Comparison of ENCODE assay signal across 8 mouse cellular contexts in the genomic region with DNA sequence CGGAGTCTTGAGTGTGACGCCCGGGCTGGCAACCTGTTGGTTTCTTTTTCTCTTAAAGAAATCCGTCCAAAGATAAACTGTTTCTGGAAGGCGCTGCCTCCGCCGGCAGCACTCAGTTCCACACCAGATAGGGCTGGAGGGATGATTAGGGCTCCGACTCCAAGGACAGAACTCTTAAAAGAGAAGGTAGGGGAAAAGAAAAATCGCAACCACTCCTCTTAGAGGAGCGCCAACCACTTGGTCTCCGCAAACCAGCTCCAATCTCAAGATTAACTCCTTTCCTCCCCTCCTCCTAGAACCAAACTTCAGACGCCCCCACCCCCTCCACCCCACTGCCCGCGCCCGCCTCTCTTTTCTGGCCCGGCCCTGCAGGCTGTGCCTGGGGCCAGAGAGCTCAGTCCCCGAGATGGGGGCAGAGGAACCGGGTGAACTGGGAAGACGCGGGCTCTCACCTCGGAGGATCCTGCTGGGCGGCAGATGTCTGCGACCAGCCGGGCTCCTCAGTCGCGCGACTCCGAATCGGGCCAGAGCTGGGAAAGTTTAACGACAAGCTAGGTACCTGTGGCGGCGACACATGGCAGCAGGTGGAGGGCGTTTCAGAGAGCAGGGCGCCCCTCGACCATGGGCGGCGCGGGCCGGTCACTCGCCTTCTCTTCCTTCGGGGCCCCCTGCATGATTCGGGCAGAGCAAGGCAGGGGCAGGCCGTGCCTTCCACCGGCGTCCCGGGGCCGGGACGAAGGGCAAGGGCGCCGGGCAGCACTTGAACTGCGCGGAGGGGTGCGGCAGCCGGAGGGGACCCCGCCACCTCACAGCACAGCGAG. TPM values are rescaled to one million over a fixed set of nuclear protein-coding genes. Genes with fewer than 3 reads are reported as not detected.
A peak's percentile ranks its signal among the peaks of the same experiment; 100 is the strongest.
DNase-seq lines count a peak whose midpoint lies in the region; ATAC-seq lines count a peak whose summit lies in the region.

No protein-coding gene starts in this region.

- H3K4me3 ChIP-seq in forebrain, embryonic 12.5 days (replicated peaks): peak overlapping the region; percentile 62
- H3K4me3 ChIP-seq in intestine, embryonic 15.5 days (replicated peaks): peak overlapping the region; percentile 78
- H3K4me3 ChIP-seq in midbrain, embryonic 14.5 days (replicated peaks; ENCODE audit: low read depth, low read length): peak overlapping the region; percentile 55

- H3K27ac ChIP-seq in forebrain, embryonic 12.5 days: peak overlapping the region; percentile 61
- H3K27ac ChIP-seq in intestine, embryonic 15.5 days: peak overlapping the region; percentile 91
- no peak overlapping the region for H3K27ac ChIP-seq in midbrain, embryonic 14.5 days (replicated peaks; ENCODE audit: low read depth, low read length)

- no peaks in the 10 kb centered on the region for H3K36me3 ChIP-seq in forebrain, embryonic 12.5 days (replicated peaks)
- no peaks in the 10 kb centered on the region for H3K36me3 ChIP-seq in intestine, embryonic 15.5 days
- H3K36me3 ChIP-seq in midbrain, embryonic 14.5 days (ENCODE audit: control insufficient read depth, insufficient read depth, low read length): no peaks in the 10 kb centered on the region

- ATAC-seq in forebrain, embryonic 12.5 days (ENCODE audit: low FRiP score): peak; percentile 3; the same call in 1 of the 2 replicates
- peak; percentile 1; the same call in 1 of the 2 replicates for ATAC-seq in intestine, embryonic 15.5 days
- no peak; the same call in 1 of the 2 replicates for ATAC-seq in midbrain, embryonic 14.5 days (ENCODE audit: low FRiP score, low TSS enrichment)

- peak overlapping the region; percentile 68 for H3K9ac ChIP-seq in forebrain, embryonic 12.5 days
- peak overlapping the region; percentile 86 for H3K9ac ChIP-seq in intestine, embryonic 15.5 days
- H3K9ac ChIP-seq in midbrain, embryonic 14.5 days (replicated peaks; ENCODE audit: low read length): peak overlapping the region; percentile 42

- H3K4me2 ChIP-seq in forebrain, embryonic 12.5 days: peak overlapping the region; percentile 96
- H3K4me2 ChIP-seq in intestine, embryonic 15.5 days (replicated peaks): peak overlapping the region; percentile 95
- peak overlapping the region; percentile 97 for H3K4me2 ChIP-seq in midbrain, embryonic 14.5 days (ENCODE audit: low read length)

- peaks cover 64% of the 10 kb centered on the region for H3K4me1 ChIP-seq in forebrain, embryonic 12.5 days
- peaks cover 32% of the 10 kb centered on the region for H3K4me1 ChIP-seq in intestine, embryonic 15.5 days (replicated peaks)
- peaks cover 29% of the 10 kb centered on the region for H3K4me1 ChIP-seq in midbrain, embryonic 14.5 days (ENCODE audit: control insufficient read depth, insufficient read depth, low read length)

- peak; percentile 60 for DNase-seq in adrenal gland, postnatal 10 days
- DNase-seq in adrenal gland, adult 2 months: no peak
- peak; percentile 41 for DNase-seq in urinary bladder, postnatal 25 days (ENCODE audit: low spot score)
- DNase-seq in urinary bladder, postnatal 4 days (ENCODE audit: low spot score in 2 of 2): no peak
- DNase-seq in midbrain, embryonic 14.5 days: peak; percentile 42
- DNase-seq in thymus, postnatal 36 days: no peak

- peaks cover 73% of the 10 kb centered on the region for H3K27me3 ChIP-seq in forebrain, embryonic 12.5 days
- H3K27me3 ChIP-seq in intestine, embryonic 15.5 days (replicated peaks): 0 out of 2 replicates have a peak, but pooled peaks cover 3% of the 10 kb centered on the region
- H3K27me3 ChIP-seq in midbrain, embryonic 14.5 days (ENCODE audit: control insufficient read depth, insufficient read depth, low read length): peaks cover 65% of the 10 kb centered on the region

- under 1% methylated on average over 49 of the region's 56 CpGs for WGBS in forebrain, embryonic 12.5 days
- WGBS in intestine, embryonic 15.5 days: under 1% methylated on average over 56 of the region's 56 CpGs
- under 1% methylated on average over 56 of the region's 56 CpGs for WGBS in midbrain, embryonic 14.5 days

- H3K9me3 ChIP-seq in forebrain, embryonic 12.5 days: no peaks in the 10 kb centered on the region
- no peaks in the 10 kb centered on the region for H3K9me3 ChIP-seq in intestine, embryonic 15.5 days
- no peaks in the 10 kb centered on the region for H3K9me3 ChIP-seq in midbrain, embryonic 14.5 days (ENCODE audit: control insufficient read depth, low read length)

RNA-seq across cellular contexts. Expression of gene Fzd5, which starts 0.7 kb away (rescaled TPM):
- 10 to 100 TPM; 12.1 to 13.7 TPM for total RNA-seq in adrenal gland, postnatal 10 days (2021)
- 10 to 100 TPM; 12.5 to 21.3 TPM for total RNA-seq in adrenal gland, adult 2 months (2021)
- 24.7 and 29.6 TPM in 2 replicates for polyA plus RNA-seq in adrenal gland, adult 2 months (2012; rRNA removed)
- polyA plus RNA-seq in forebrain, embryonic 12.5 days (2016; fragmentation: Nextera tagmentation; extraction: Ambion mirVana): 1.0 and 1.5 TPM in 2 replicates
- polyA plus RNA-seq in intestine, embryonic 15.5 days (2015; fragmentation: Nextera tagmentation; extraction: Ambion mirVana): 7.1 and 8.0 TPM in 2 replicates
- 0.16 and 0.30 TPM in 2 replicates for polyA plus RNA-seq in midbrain, embryonic 14.5 days (2014; fragmentation: Nextera tagmentation; extraction: Ambion mirVana)

RNA-seq across cellular contexts. Expression of gene Ccnyl1, which starts 46.6 kb away (rescaled TPM):
- total RNA-seq in adrenal gland, postnatal 10 days (2021): 10 to 100 TPM; 18.1 to 22.4 TPM
- total RNA-seq in adrenal gland, adult 2 months (2021): 10 to 100 TPM; 16.9 to 17.2 TPM
- polyA plus RNA-seq in adrenal gland, adult 2 months (2012; rRNA removed): 30.9 and 35.8 TPM in 2 replicates
- polyA plus RNA-seq in forebrain, embryonic 12.5 days (2016; fragmentation: Nextera tagmentation; extraction: Ambion mirVana): 5.9 and 6.2 TPM in 2 replicates
- polyA plus RNA-seq in intestine, embryonic 15.5 days (2015; fragmentation: Nextera tagmentation; extraction: Ambion mirVana): 4.0 and 4.3 TPM in 2 replicates
- polyA plus RNA-seq in midbrain, embryonic 14.5 days (2014; fragmentation: Nextera tagmentation; extraction: Ambion mirVana): 6.1 and 9.4 TPM in 2 replicates

Comparison
In these comparisons a context has a peak if more than half of its experiments do, and no peak if none do; other contexts are left out.
1. DNase-seq: peak in adrenal gland, postnatal 10 days (single experiment), urinary bladder, postnatal 25 days (single experiment) and midbrain, embryonic 14.5 days (single experiment); none in adrenal gland, adult 2 months (single experiment), urinary bladder, postnatal 4 days (0 of 2) and thymus, postnatal 36 days (0 of 2).
2. Peak in every context shown above with its lines, with median percentiles within 50 percentile points of each other: H3K4me2 ChIP-seq, H3K4me3 ChIP-seq and H3K9ac ChIP-seq.